Mouse (Mus musculus) embryo, embryonic 9.5 days (tissue): ENCODE data around the gene Ccdc163.
A peak's percentile ranks its signal among the peaks of the same experiment; 100 is the strongest.

Experiments
- DNase-seq: peaks from one replicate; pipeline ENCODE4 v3.0.0-alpha.2; 2017; ENCODE audit errors: extremely low spot score

Ccdc163 gene

GRCm38 (mm10) chr4:116777079-116777478 lies 68.8 kb downstream of the Ccdc163 start:
- DNase-seq: no peak

- DNase-seq: no peak
These were observed 72.2 kb downstream of the Ccdc163 start for GRCm38 (mm10) chr4:116780541-116780940.

GRCm38 (mm10) chr4:116781366-116781765 lies 73.1 kb downstream of the Ccdc163 start:
- peak; percentile 5 for DNase-seq

- peak; percentile 49 for DNase-seq
These were observed 73.9 kb downstream of the Ccdc163 start for GRCm38 (mm10) chr4:116782171-116782570.

GRCm38 (mm10) chr4:116786587-116786986 lies 78.3 kb downstream of the Ccdc163 start:
- DNase-seq: no peak

GRCm38 (mm10) chr4:116787985-116788760 lies 79.9 kb downstream of the Ccdc163 start:
- DNase-seq: no peak

- DNase-seq: peak; percentile 78
These were observed 80.6 kb downstream of the Ccdc163 start for GRCm38 (mm10) chr4:116788956-116789355.

GRCm38 (mm10) chr4:116792453-116792852 lies 84.1 kb downstream of the Ccdc163 start:
- no peak for DNase-seq

- DNase-seq: no peak
These were observed 86.0 kb downstream of the Ccdc163 start for GRCm38 (mm10) chr4:116794273-116794672.

GRCm38 (mm10) chr4:116796442-116797110 lies 88.3 kb downstream of the Ccdc163 start:
- no peak for DNase-seq

- DNase-seq: peak; percentile 29
These were observed 91.6 kb downstream of the Ccdc163 start for GRCm38 (mm10) chr4:116799901-116800300.
